Mouse (Mus musculus) urinary bladder, adult 18-20 months (tissue): ENCODE measurements around the gene 1110032A03Rik.

Source experiments
- DNase-seq, 2 experiments: peaks; one replicate each; pipeline ENCODE4 v3.0.0; 2022; ENCODE audit warnings: low spot score in 2 of 2, mixed read lengths in 2 of 2

The 1110032A03Rik gene

GRCm38 (mm10) chr9:50734989-50735388, 40.3 kb downstream of the 1110032A03Rik start:
- DNase-seq, result no peak

GRCm38 (mm10) chr9:50732560-50732959, 42.8 kb downstream of the 1110032A03Rik start:
- DNase-seq, result no peak

- DNase-seq, result no peak
Observed at GRCm38 (mm10) chr9:50729600-50729999, 45.7 kb downstream of the 1110032A03Rik start.

DNA sequence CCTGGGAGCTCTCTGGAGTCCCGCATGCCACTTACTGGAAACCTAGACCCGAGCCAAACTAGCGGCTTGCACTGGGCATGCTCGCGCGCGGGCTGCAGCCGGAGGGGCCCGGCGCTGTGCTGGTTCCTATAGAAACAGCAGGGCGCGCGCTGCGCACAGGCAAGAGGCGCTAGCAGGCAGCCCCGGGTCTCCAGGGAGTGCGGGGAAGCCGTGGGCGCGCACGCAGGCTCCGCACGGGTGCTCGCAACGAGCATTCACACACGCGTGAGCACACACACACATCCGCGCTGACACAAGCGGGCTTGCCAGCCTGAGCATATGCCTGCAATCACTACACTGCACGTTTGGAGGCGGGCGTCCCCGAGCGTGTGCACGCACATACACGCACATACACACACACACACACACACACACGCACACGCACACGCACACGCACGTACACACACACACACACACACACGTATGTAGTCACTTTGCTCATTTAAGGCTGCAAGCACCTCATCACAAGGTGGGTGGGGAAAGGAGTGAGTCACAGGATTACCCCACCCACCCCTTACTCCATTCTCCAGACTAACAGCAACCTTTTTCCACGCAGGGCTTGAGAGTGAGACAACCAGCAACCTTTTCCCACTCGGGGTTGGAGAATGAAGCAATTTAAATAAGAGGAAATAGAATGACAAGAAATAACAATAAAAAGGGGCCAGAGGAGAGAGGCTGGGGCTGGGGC, 47.2 kb downstream of the 1110032A03Rik start:
- DNase-seq, result peak in 1 of 2 experiments; percentile 34

DNA sequence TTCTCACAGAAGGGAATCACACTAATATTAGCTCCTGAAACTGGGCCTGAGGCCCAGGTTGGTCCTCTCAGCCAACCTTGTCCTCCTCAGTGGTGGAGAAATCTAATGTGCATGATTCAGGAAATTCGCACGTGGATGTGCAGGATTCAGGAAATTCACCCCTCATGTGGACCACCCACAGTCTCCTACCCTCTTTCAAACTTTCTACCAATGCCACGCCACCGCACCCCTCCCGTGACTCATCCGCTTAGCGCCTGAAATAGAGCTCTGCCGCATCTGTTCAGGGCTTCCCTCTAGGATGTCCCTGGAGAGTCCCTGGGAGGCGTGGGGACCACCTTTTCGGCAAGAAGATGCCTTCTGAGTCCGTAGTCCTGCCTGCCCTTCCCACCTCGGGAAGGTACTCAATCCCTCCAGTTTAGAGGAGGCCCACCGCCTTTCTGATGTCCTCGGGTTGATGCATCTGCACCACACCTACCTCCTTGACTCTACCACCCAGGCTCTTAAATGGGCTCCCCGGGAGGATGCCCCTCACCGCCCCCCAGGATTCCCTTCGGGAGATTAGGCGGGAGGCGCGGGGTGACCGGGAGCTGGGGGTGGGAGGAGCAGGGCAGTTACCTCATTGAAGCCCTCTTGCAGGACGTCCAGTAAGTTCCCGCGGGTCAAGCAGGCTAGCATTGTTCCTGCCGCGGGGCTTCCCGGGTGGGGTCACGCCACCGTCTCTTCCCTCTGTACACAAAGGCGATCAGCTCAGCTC, 48.0 kb downstream of the 1110032A03Rik start:
- no peak for DNase-seq

- DNase-seq, result no peak
Observed at GRCm38 (mm10) chr9:50725921-50726590, 49.3 kb downstream of the 1110032A03Rik start.

DNA sequence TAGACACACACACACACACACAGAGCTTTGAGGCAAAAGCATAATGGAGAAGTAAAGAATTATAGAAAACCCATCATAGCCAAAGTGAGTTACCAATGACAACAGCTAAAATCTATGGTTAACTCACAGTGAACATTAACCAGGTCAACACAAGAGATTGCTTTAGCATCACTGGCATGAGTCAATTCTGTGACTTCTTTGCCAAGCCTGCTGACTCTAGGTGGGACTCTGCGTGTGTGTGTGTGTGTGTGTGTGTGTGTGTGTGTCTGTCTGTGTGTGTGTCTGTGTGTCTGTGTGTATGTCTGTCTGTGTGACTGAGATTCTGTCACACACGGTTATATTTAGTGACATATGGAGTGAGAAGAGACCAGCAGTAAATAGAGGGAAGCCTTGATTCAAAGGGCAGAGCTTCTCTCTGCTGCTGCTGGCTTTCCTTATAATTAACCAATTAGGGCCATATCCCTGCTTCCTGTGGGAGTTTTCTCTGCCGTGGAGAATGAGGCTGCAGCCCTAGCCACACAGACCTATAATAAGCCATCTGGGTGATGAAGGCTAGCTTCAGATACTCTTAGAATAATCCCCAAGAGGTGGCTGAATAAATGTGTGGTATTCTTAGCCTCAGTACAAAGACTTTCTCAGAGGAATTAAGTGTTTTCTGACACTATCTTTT, 50.5 kb downstream of the 1110032A03Rik start:
- no peak for DNase-seq

DNA sequence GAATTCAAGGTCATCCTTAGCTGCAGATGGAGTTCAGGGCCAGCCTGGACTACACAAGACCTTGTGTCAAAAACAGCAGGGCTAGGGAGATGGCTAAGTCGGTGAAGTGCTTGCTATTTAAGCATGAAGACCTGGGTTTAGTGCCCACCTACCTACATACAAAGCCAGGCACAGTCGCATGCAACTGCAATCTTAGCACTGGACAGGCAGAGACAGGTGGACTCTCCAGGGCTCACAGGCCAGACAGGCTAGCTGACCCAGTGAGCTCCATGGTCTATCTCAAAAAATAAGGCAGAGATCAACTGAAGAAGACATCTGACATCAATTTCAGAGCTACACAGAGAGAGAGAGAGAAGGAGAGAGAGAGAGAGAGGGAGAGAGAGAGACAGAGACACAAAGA, 51.2 kb downstream of the 1110032A03Rik start:
- DNase-seq, result no peak

DNA sequence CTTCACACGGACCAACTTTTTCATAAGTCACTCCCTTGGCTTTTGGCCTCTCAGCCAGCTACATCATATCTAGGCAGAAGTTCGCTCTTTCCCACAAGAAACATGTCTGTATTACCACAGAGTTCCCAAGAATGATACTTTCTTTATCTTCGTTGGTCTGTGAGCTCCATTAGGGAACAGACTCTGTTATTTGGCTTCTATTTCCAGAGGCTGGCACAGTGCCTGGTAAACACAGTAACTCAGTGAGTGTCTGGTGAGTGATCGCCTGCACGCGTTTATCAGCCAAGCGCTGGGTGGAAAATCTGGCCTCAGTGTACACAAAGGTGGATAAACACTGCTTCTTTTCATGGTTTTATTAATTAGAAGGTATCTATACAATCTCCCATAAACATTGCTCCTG, 51.9 kb downstream of the 1110032A03Rik start:
- peak; percentile 42 to 73 for DNase-seq

DNA sequence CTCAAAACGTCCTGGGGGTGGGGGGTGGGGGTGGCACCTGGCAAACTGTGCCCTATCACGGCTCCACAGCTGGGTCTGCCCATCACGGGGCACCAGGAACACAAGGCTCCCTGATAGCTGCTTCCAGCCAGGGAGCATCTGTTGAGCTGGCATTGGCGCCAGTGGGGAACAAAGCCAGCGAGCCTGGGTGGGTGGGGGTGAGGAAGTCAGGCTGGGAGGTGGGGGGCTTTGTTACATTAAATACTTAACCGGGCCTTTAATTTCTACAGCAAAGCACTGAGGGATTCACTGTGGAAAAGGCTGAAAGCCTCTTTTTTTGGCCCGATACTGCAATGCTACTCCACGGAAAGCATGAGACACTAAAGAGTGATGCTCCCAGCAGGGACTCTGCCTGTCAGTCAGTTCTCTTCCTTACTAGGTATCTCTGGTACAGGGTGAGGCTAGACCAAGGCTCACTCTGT, 52.8 kb downstream of the 1110032A03Rik start:
- no peak for DNase-seq

DNA sequence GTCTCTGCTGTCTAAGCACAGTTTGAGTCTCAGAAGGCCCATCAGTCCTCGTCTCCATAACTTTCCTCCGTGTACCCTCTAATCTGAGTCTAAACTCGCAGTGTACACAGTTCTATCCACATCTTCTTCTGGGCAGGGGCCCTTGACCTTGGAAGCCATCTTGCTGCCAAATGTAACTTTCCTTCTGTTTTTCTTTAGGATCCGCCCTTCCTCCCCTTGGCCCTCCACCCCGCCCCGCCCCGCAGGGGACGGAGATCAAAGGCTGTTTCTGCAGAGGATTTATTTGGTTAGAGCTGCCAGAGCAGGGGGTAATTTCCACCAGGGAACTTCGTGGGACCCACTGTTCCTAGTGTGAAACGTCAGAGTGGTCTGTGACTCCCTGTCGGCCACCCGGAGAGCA, 54.3 kb downstream of the 1110032A03Rik start:
- no peak for DNase-seq

DNA sequence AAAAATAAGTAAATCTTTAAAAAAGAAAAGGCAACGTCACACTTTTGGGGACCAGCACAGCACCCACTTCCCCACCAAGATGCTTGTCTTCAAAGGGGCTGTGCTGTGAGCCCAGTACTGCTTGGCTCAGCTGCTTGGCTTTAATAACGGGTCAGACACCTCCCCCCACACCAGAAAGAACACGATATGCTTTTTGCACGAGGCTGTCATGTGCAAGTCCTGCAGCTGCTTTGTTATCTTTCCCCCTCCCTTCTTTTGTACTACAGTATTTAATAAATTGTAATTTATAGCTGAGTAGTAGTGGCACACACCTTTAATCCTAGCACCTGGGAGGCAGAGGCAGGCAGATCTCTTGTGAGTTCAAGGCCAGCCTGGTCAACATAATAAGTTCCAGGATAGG, 56.4 kb downstream of the 1110032A03Rik start:
- no peak for DNase-seq

GRCm38 (mm10) chr9:50714188-50714587, 61.1 kb downstream of the 1110032A03Rik start:
- no peak for DNase-seq
